Mouse (Mus musculus) heart, postnatal 14 days (tissue): ENCODE results near the gene Ceacam13. TPM values are rescaled to one million over a fixed set of nuclear protein-coding genes. Genes with fewer than 3 reads are reported as not detected.
"Not testable (repeated sequence)": the region's sequence is repeated elsewhere in the genome, so short reads cannot be mapped to it uniquely, and the experiment has no call there.

ENCODE experiments used
- DNase-seq, 2 experiments: peaks; one replicate each; pipeline ENCODE4 v3.0.0; 2021 to 2022
- intact Hi-C: fragments of 180-260 bp; cut with DNase I; formaldehyde crosslinking; loops from one replicate; pipeline ENCODE4 v1.15.1; 2025
- long read RNA-seq, 2 experiments: library from polyadenylated mRNA; stranded (forward); transcript quantifications; one replicate each; pipeline ENCODE4 v2.0.0; 2021
- microRNA-seq, 2 experiments: library from miRNA; unstranded; fragments of <30 nt; microRNA quantifications; one replicate each; pipeline ENCODE4 v1.2.0; 2021 to 2022
- total RNA-seq, 2 experiments: library from RNA; stranded (reverse); gene quantifications; 2 replicates each; pipeline ENCODE4 v1.2.3; 2021

Ceacam13 gene
- total RNA-seq, result not detected
- long read RNA-seq, experiment 1, result 0 reads
- long read RNA-seq, experiment 2, result 0 reads

DNA sequence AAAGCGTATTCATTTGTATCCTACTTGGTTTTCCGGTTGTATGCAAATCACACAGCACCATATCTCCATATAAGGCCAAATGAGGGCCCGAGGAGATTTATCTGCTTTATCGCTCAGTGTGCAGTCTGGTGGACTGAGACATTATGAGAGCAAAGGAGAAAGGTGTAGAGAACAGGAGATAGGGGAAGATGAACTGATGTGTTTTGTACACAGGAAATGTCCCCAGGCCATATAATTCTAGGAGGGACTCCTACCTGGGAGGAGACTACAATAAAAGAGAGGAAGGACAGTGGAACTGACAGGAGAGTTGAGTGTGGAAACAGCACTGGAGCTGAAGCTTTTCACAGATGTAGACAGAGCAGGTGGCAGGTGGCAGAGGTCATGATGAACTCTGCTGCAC, at the start of gene Ceacam13:
Gene Ceacam13 (plus strand): TSS at position 301 of the 400 bp plus-strand sequence.
- DNase-seq, result no peak
- intact Hi-C loops, result no loop called here

DNA sequence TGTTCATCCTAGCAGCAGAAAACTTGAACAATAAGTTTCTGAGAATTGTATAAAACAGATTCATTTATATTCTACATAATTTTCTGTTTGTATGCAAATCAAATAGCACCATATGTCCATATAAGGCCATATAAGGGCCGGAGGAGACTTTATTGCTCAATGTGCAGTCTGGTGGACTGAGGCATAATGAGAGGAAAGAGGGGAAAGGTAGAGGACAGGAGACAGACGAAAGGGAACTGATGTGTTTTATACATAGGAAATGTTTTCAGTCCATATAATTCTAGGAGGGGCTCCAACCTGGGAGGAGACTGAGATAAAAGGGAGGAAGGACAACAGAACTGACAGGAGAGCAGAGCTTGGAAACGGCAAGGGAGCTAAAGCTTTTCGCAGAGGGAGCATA, 37.9 kb upstream of the Ceacam13 start, which contains the start of gene Ceacam11:
Gene Ceacam11 (plus strand): TSS at position 301 of the 400 bp plus-strand sequence.
- intact Hi-C loops, result no loop called here
- no peak for DNase-seq

DNA sequence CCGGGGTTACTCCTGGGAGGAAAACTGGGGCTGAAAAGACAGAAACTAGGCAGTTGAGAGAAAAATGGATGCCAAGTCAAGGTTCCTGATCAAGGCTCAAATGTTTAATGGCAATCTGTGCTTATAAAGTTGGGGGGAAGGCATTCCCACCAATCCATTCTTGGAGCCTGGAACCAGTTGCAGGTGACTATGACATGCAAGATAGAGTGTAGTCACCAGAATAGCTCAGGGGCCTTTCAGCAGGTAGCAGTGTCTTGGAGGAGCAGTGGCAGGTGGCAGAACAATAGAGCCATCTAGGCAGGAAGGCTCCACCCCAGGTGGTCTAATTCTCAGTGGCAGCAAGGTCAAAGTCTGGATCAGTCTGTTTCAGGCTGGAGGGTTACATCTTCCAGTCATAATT, 8.6 kb upstream of the Ceacam13 start:
- DNase-seq, intact Hi-C loops: not testable (repeated sequence)

DNA sequence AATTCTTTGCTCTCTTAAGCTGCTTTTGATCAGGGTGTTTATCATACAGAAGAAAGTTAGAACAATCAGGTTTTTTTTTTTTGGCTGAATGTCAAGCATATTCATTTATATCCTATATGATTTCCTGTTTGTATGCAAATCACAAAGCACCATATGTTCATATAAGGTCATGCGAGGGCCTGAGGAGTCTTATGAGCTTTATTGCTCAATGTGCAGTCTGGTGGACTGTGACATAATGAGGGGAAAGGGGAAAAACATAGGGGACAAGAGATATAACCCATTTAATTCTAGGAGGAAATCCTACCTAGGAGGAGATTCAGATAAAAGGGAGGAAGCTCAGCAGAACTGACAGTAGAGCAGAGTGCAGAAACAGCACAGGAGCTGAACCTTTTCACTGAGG, 55.9 kb downstream of the Ceacam13 start, which contains the start of gene Ceacam12:
Gene Ceacam12 (plus strand): TSS at position 301 of the 400 bp plus-strand sequence.
- intact Hi-C loops, result no loop called here
- DNase-seq, result no peak

Small RNAs within 50 kb of the gene (microRNA-seq; reads per million reads assigned to microRNA genes)
- gene Gm22414, result 0 reads per million in 2 experiments

Other genes starting within 250 kb of the Ceacam13 start
- not detected for gene Ceacam14, start 197.3 kb upstream of the Ceacam13 start, total RNA-seq
- gene Gm5155, start 138.1 kb upstream of the Ceacam13 start, total RNA-seq, result not detected
- gene Ceacam11, start 37.8 kb upstream of the Ceacam13 start, total RNA-seq, result not detected
- not detected for gene Ceacam12, start 56.0 kb downstream of the Ceacam13 start, total RNA-seq
- not detected for gene Igfl3, start 166.6 kb downstream of the Ceacam13 start, total RNA-seq
- not detected for gene Mill1, start 235.5 kb downstream of the Ceacam13 start, total RNA-seq